Mouse (Mus musculus) myocyte (in vitro differentiated cells): ENCODE measurements around the gene Vps45. TPM values are rescaled to one million over a fixed set of nuclear protein-coding genes. Genes with fewer than 3 reads are reported as not detected.

Experiments
- H3K27me3 ChIP-seq: one replicate; pipeline ENCODE4 v1.6.1; 2011; ENCODE audit not compliant: control insufficient read depth, insufficient read depth, insufficient read length
- H3K36me3 ChIP-seq: one replicate; pipeline ENCODE4 v1.6.1; 2011; ENCODE audit not compliant: control insufficient read depth, insufficient read depth
- H3K4me2 ChIP-seq: one replicate; pipeline ENCODE4 v1.6.1; 2011; ENCODE audit warnings: low read depth, control low read depth
- H3K4me3 ChIP-seq: one replicate; pipeline ENCODE4 v1.5.1; 2011; ENCODE audit warnings: mild to moderate bottlenecking, control low read depth, moderate library complexity
- H3K79me2 ChIP-seq: one replicate; pipeline ENCODE4 v1.6.1; 2011; ENCODE audit not compliant: control insufficient read depth, insufficient read depth
- H3ac ChIP-seq: one replicate; pipeline ENCODE4 v1.6.1; 2011; ENCODE audit not compliant: control insufficient read depth, insufficient read length
- CEBPB ChIP-seq: IDR thresholded peaks from 2 replicates; pipeline ENCODE4 v1.6.1; 2011; ENCODE audit warnings: mild to moderate bottlenecking, moderate library complexity; ENCODE audit not compliant: poor library complexity, insufficient read depth, severe bottlenecking
- E2F4 ChIP-seq: IDR thresholded peaks from one replicate; pipeline ENCODE4 v1.6.1; 2011; ENCODE audit warnings: mild to moderate bottlenecking, control low read depth, moderate library complexity; ENCODE audit not compliant: insufficient read depth
- MAX ChIP-seq: IDR thresholded peaks from one replicate; pipeline ENCODE4 v1.6.1; 2011; ENCODE audit warnings: low read depth, mild to moderate bottlenecking, control low read depth
- MYOD1 ChIP-seq, 3 experiments: IDR thresholded peaks; one replicate each; pipeline ENCODE4 v1.6.1; 2011; ENCODE audit warnings: control low read depth in 2 of 3, low read depth in 2 of 3, mild to moderate bottlenecking in 2 of 3, moderate library complexity in 1 of 3; ENCODE audit not compliant: insufficient read length in 2 of 3, control insufficient read depth in 1 of 3
- MYOG ChIP-seq, 3 experiments: IDR thresholded peaks; one replicate each; pipeline ENCODE4 v1.6.1; 2011; ENCODE audit warnings: control low read depth in 2 of 3, low read depth in 2 of 3, mild to moderate bottlenecking in 2 of 3; ENCODE audit not compliant: insufficient read length in 2 of 3, control insufficient read depth in 1 of 3, insufficient read depth in 1 of 3
- POLR2A ChIP-seq: IDR thresholded peaks from one replicate; pipeline ENCODE4 v1.6.1; 2011; ENCODE audit warnings: low read depth, mild to moderate bottlenecking, control low read depth, moderate library complexity; ENCODE audit not compliant: insufficient read length
- POLR2AphosphoS2 ChIP-seq: IDR thresholded peaks from one replicate; pipeline ENCODE4 v1.6.1; 2011; ENCODE audit warnings: low read depth, control low read depth; ENCODE audit not compliant: insufficient read length
- REST ChIP-seq: IDR thresholded peaks from one replicate; pipeline ENCODE4 v1.6.1; 2011; ENCODE audit warnings: mild to moderate bottlenecking, control low read depth, moderate library complexity; ENCODE audit not compliant: insufficient read depth, insufficient read length
- SRF ChIP-seq: IDR thresholded peaks from one replicate; pipeline ENCODE4 v1.6.1; 2011; ENCODE audit warnings: low read depth; ENCODE audit not compliant: control insufficient read depth, insufficient read length
- TCF12 ChIP-seq: IDR thresholded peaks from one replicate; pipeline ENCODE4 v1.6.1; 2011; ENCODE audit warnings: mild to moderate bottlenecking, control low read depth; ENCODE audit not compliant: poor library complexity, insufficient read depth, severe bottlenecking
- TCF3 ChIP-seq: IDR thresholded peaks from one replicate; pipeline ENCODE4 v1.6.1; 2011; ENCODE audit warnings: low read depth, control low read depth; ENCODE audit not compliant: insufficient read length
- USF1 ChIP-seq: IDR thresholded peaks from one replicate; pipeline ENCODE4 v1.6.1; 2011; ENCODE audit warnings: low read depth, mild to moderate bottlenecking, control low read depth, moderate library complexity
- polyA plus RNA-seq: library from polyadenylated mRNA; unstranded; fragments of >200 nt; fragmentation: generic; extraction: Trizol; gene quantifications from one replicate; pipeline ENCODE4 v1.2.1, GENCODE M21; 2012; ENCODE audit warnings: missing spikeins

Vps45 gene
- polyA plus RNA-seq, 1 experiment, result 22.0 TPM

- no peaks in the 10 kb centered on the region for H3K27me3 ChIP-seq
- no peak overlapping the region for H3ac ChIP-seq
- TF ChIP-seq TCF12, result no peak
Measured at GRCm38 (mm10) chr3:96041079-96041478, 17.2 kb downstream of the Vps45 start.

GRCm38 (mm10) chr3:96040663-96041006 is 17.6 kb downstream of the Vps45 start:
- Histone ChIP-seq H3K79me2 (no peaks in the 10 kb centered on the region), H3K36me3 (peaks cover 10% of the 10 kb centered on the region), H3K27me3 (no peaks in the 10 kb centered on the region), H3K4me2 (no peak overlapping the region), H3ac (no peak overlapping the region), H3K4me3 (no peak overlapping the region)
- TF ChIP-seq REST (no peak), MYOD1 (IDR thresholded peaks at IDR 0.05; ENCODE audit: control insufficient read depth in 1 of 3, insufficient read length in 2 of 3, low read depth in 2 of 3) (no peak), POLR2A (no peak), POLR2AphosphoS2 (no peak), TCF3 (no peak)

More at GRCm38 (mm10) chr3:96041079-96041478, 17.2 kb downstream of the Vps45 start:
- no peak overlapping the region for H3K4me3 ChIP-seq
- no peaks in the 10 kb centered on the region for H3K79me2 ChIP-seq
- H3K36me3 ChIP-seq, result peaks cover 10% of the 10 kb centered on the region
- no peak overlapping the region for H3K4me2 ChIP-seq

GRCm38 (mm10) chr3:96039857-96040662 is 18.2 kb downstream of the Vps45 start:
- TF ChIP-seq TCF12 (no peak), MYOD1 (IDR thresholded peaks at IDR 0.05; ENCODE audit: control insufficient read depth in 1 of 3, insufficient read length in 2 of 3, low read depth in 2 of 3) (no peak), SRF (no peak), CEBPB (no peak), E2F4 (no peak), MAX (no peak), POLR2AphosphoS2 (no peak), TCF3 (no peak), REST (no peak), USF1 (no peak), POLR2A (no peak), MYOG (IDR thresholded peaks at IDR 0.05; ENCODE audit: control insufficient read depth in 1 of 3, insufficient read depth in 1 of 3, insufficient read length in 2 of 3, low read depth in 2 of 3) (no peak)
- H3ac ChIP-seq, result no peak overlapping the region

GRCm38 (mm10) chr3:96038851-96039250 is 19.4 kb downstream of the Vps45 start:
- peaks cover 5% of the 10 kb centered on the region for H3K36me3 ChIP-seq
- TF ChIP-seq MYOD1 (IDR thresholded peaks at IDR 0.05; ENCODE audit: control insufficient read depth in 1 of 3, insufficient read length in 2 of 3, low read depth in 2 of 3), result no peak
- no peak for TF ChIP-seq TCF12
- no peak for TF ChIP-seq USF1
- no peak for TF ChIP-seq POLR2AphosphoS2
- TF ChIP-seq REST, result no peak
- no peak for TF ChIP-seq SRF
- TF ChIP-seq POLR2A, result no peak
- TF ChIP-seq MYOG (IDR thresholded peaks at IDR 0.05; ENCODE audit: control insufficient read depth in 1 of 3, insufficient read depth in 1 of 3, insufficient read length in 2 of 3, low read depth in 2 of 3), result no peak
- no peak for TF ChIP-seq MAX
- TF ChIP-seq E2F4, result no peak
- TF ChIP-seq TCF3, result no peak
- TF ChIP-seq CEBPB, result no peak
- no peaks in the 10 kb centered on the region for H3K27me3 ChIP-seq
- H3ac ChIP-seq, result no peak overlapping the region
- no peaks in the 10 kb centered on the region for H3K79me2 ChIP-seq
- H3K4me2 ChIP-seq, result no peak overlapping the region
- H3K4me3 ChIP-seq, result no peak overlapping the region

More at GRCm38 (mm10) chr3:96039857-96040662, 18.2 kb downstream of the Vps45 start:
- H3K4me2 ChIP-seq, result no peak overlapping the region
- no peaks in the 10 kb centered on the region for H3K79me2 ChIP-seq
- peaks cover 5% of the 10 kb centered on the region for H3K36me3 ChIP-seq
- no peaks in the 10 kb centered on the region for H3K27me3 ChIP-seq
- no peak overlapping the region for H3K4me3 ChIP-seq

- H3K79me2 ChIP-seq, result no peaks in the 10 kb centered on the region
- H3K4me2 ChIP-seq, result no peak overlapping the region
- TF ChIP-seq MYOG (IDR thresholded peaks at IDR 0.05; ENCODE audit: control insufficient read depth in 1 of 3, insufficient read depth in 1 of 3, insufficient read length in 2 of 3, low read depth in 2 of 3), result no peak
- TF ChIP-seq E2F4, result no peak
- TF ChIP-seq MYOD1 (IDR thresholded peaks at IDR 0.05; ENCODE audit: control insufficient read depth in 1 of 3, insufficient read length in 2 of 3, low read depth in 2 of 3), result no peak
- TF ChIP-seq TCF12, result no peak
- no peak for TF ChIP-seq SRF
- TF ChIP-seq USF1, result no peak
- TF ChIP-seq MAX, result no peak
- TF ChIP-seq CEBPB, result no peak
- no peak overlapping the region for H3K4me3 ChIP-seq
- H3K36me3 ChIP-seq, result peaks cover 5% of the 10 kb centered on the region
- no peak overlapping the region for H3ac ChIP-seq
- no peaks in the 10 kb centered on the region for H3K27me3 ChIP-seq
Measured at GRCm38 (mm10) chr3:96038156-96038555, 20.1 kb downstream of the Vps45 start.
